Mouse (Mus musculus): ENCODE data around the gene Shroom3.

Gene Shroom3

GRCm38 (mm10) chr5:92751488-92751887 lies 68.3 kb downstream of the Shroom3 start:
- DNase-seq (ENCODE audit: low spot score): no peak

- no peak for DNase-seq (ENCODE audit: low spot score)
Observed at GRCm38 (mm10) chr5:92755241-92755775, 72.1 kb downstream of the Shroom3 start.

- no peak for DNase-seq (ENCODE audit: low spot score)
Observed at GRCm38 (mm10) chr5:92759156-92759745, 76.0 kb downstream of the Shroom3 start.

- no peak for DNase-seq (ENCODE audit: low spot score)
Observed at GRCm38 (mm10) chr5:92760542-92760941, 77.3 kb downstream of the Shroom3 start.

GRCm38 (mm10) chr5:92761615-92762353 lies 78.5 kb downstream of the Shroom3 start:
- DNase-seq (ENCODE audit: low spot score): peak; percentile 20

- no peak for DNase-seq (ENCODE audit: low spot score)
Observed at GRCm38 (mm10) chr5:92762425-92762824, 79.2 kb downstream of the Shroom3 start.

GRCm38 (mm10) chr5:92763546-92763952 lies 80.3 kb downstream of the Shroom3 start:
- no peak for DNase-seq (ENCODE audit: low spot score)

- DNase-seq (ENCODE audit: low spot score): no peak
Observed at GRCm38 (mm10) chr5:92766301-92766700, 83.1 kb downstream of the Shroom3 start.

GRCm38 (mm10) chr5:92767194-92767777 lies 84.1 kb downstream of the Shroom3 start:
- DNase-seq (ENCODE audit: low spot score): no peak

GRCm38 (mm10) chr5:92767857-92768291 lies 84.6 kb downstream of the Shroom3 start:
- DNase-seq (ENCODE audit: low spot score): no peak

- DNase-seq (ENCODE audit: low spot score): no peak
Observed at GRCm38 (mm10) chr5:92773821-92774220, 90.6 kb downstream of the Shroom3 start.

- DNase-seq (ENCODE audit: low spot score): no peak
Observed at GRCm38 (mm10) chr5:92774419-92774818, 91.2 kb downstream of the Shroom3 start.

- DNase-seq (ENCODE audit: low spot score): no peak
Observed at GRCm38 (mm10) chr5:92774893-92775292, 91.7 kb downstream of the Shroom3 start.

GRCm38 (mm10) chr5:92778395-92778794 lies 95.2 kb downstream of the Shroom3 start:
- DNase-seq (ENCODE audit: low spot score): no peak

GRCm38 (mm10) chr5:92781082-92781481 lies 97.8 kb downstream of the Shroom3 start:
- DNase-seq (ENCODE audit: low spot score): no peak

- no peak for DNase-seq (ENCODE audit: low spot score)
Observed at GRCm38 (mm10) chr5:92784037-92784860, 101.0 kb downstream of the Shroom3 start.

- DNase-seq (ENCODE audit: low spot score): no peak
Observed at GRCm38 (mm10) chr5:92785870-92786436, 102.7 kb downstream of the Shroom3 start.

GRCm38 (mm10) chr5:92788990-92789389 lies 105.8 kb downstream of the Shroom3 start:
- DNase-seq (ENCODE audit: low spot score): no peak

- no peak for DNase-seq (ENCODE audit: low spot score)
Observed at GRCm38 (mm10) chr5:92796089-92796990, 113.1 kb downstream of the Shroom3 start.

GRCm38 (mm10) chr5:92797981-92798380 lies 114.7 kb downstream of the Shroom3 start:
- no peak for DNase-seq (ENCODE audit: low spot score)

GRCm38 (mm10) chr5:92804379-92804778 lies 121.1 kb downstream of the Shroom3 start:
- no peak for DNase-seq (ENCODE audit: low spot score)
